In genomic region chr17:80485160-80485559, GRCm38 (mm10) we compare ENCODE assay signal across 31 mouse cellular contexts. TPM values are rescaled to one million over a fixed set of nuclear protein-coding genes. Genes with fewer than 3 reads are reported as not detected.
DNase-seq lines count a peak whose midpoint lies in the region; ATAC-seq and TF ChIP-seq lines count a peak whose summit lies in the region.
"Had no signal": no experiment of that assay in that cellular context is flagged by ENCODE, and none has a peak within 500 bp of the region (broad histone marks: within the 10 kb centered on the region; RNA-seq: fewer than 3 reads in every experiment).

No protein-coding gene starts in this region.

- no peak overlapping the region for H3K4me3 ChIP-seq in C2C12 (ENCODE audit: insufficient read depth, poor library complexity, severe bottlenecking)
- H3K4me3 ChIP-seq in liver, embryonic 11.5 days (ENCODE audit: low read depth, low read length): no peak overlapping the region
- H3K4me3 ChIP-seq in forebrain, postnatal 0 days (ENCODE audit: low read depth, low read length): no peak overlapping the region
- H3K4me3 ChIP-seq: embryonic facial prominence, embryonic 12.5 days; embryonic facial prominence, embryonic 15.5 days; erythroblast, embryonic 14.5 days; forebrain, embryonic 12.5 days; forebrain, embryonic 15.5 days; heart, embryonic 12.5 days; heart, embryonic 15.5 days; hindbrain, embryonic 10.5 days; hindbrain, embryonic 13.5 days; intestine, embryonic 15.5 days had no signal

- H3K79me3 ChIP-seq in C2C12 (ENCODE audit: low read depth): no peaks in the 10 kb centered on the region

- no peaks in the 10 kb centered on the region for H3K79me2 ChIP-seq in C2C12 (ENCODE audit: control insufficient read depth, insufficient read depth)

- no peak overlapping the region for H3K27ac ChIP-seq in liver, embryonic 11.5 days (ENCODE audit: low read depth, low read length)
- H3K27ac ChIP-seq in forebrain, postnatal 0 days (ENCODE audit: low read depth, low read length): no peak overlapping the region
- H3K27ac ChIP-seq: embryonic facial prominence, embryonic 12.5 days; embryonic facial prominence, embryonic 15.5 days; forebrain, embryonic 12.5 days; forebrain, embryonic 15.5 days; heart, embryonic 15.5 days; hindbrain, embryonic 10.5 days; hindbrain, embryonic 13.5 days; intestine, embryonic 15.5 days had no signal

- H3K9me3 ChIP-seq in liver, embryonic 11.5 days (ENCODE audit: control insufficient read depth, low read length): no peaks in the 10 kb centered on the region
- H3K9me3 ChIP-seq in forebrain, postnatal 0 days (ENCODE audit: low read length): no peaks in the 10 kb centered on the region
- H3K9me3 ChIP-seq: embryonic facial prominence, embryonic 12.5 days; embryonic facial prominence, embryonic 15.5 days; forebrain, embryonic 12.5 days; forebrain, embryonic 15.5 days; heart, embryonic 12.5 days; heart, embryonic 15.5 days; hindbrain, embryonic 10.5 days; hindbrain, embryonic 13.5 days; intestine, embryonic 15.5 days had no signal

- H3K36me3 ChIP-seq in C2C12 (ENCODE audit: control insufficient read depth, insufficient read depth): no peaks in the 10 kb centered on the region
- no peaks in the 10 kb centered on the region for H3K36me3 ChIP-seq in liver, embryonic 11.5 days (ENCODE audit: control insufficient read depth, insufficient read depth, low read length)
- H3K36me3 ChIP-seq in forebrain, postnatal 0 days (ENCODE audit: insufficient read depth): no peaks in the 10 kb centered on the region
- H3K36me3 ChIP-seq: embryonic facial prominence, embryonic 12.5 days; embryonic facial prominence, embryonic 15.5 days; forebrain, embryonic 12.5 days; forebrain, embryonic 15.5 days; heart, embryonic 12.5 days; heart, embryonic 15.5 days; hindbrain, embryonic 10.5 days; hindbrain, embryonic 13.5 days; intestine, embryonic 15.5 days had no signal

- H3K9ac ChIP-seq in liver, embryonic 11.5 days (ENCODE audit: low read depth, low read length): no peak overlapping the region
- no peak overlapping the region for H3K9ac ChIP-seq in forebrain, postnatal 0 days
- H3K9ac ChIP-seq: embryonic facial prominence, embryonic 12.5 days; embryonic facial prominence, embryonic 15.5 days; forebrain, embryonic 12.5 days; forebrain, embryonic 15.5 days; heart, embryonic 12.5 days; heart, embryonic 15.5 days; hindbrain, embryonic 13.5 days; intestine, embryonic 15.5 days had no signal

- DNase-seq in 3T3-L1 (ENCODE audit: low read depth, low spot score) (peak; percentile 59), MN1 (ENCODE audit: low spot score) (peak; percentile 51)
- no peak for DNase-seq in spleen, postnatal 14 days (ENCODE audit: low spot score in 2 of 2)
- DNase-seq in liver, embryonic 11.5 days (ENCODE audit: low spot score): no peak
- no peak for DNase-seq in forebrain, postnatal 0 days
- no peak for DNase-seq in thymus, adult 18-20 months
- DNase-seq: adrenal gland, adult 8-10 months; adrenal gland, postnatal 25 days; cerebellum, adult 11-12 months; cerebellum, adult 8-10 months; cerebellum, postnatal 10 days; cerebellum, postnatal 36 days; gastrocnemius, postnatal 10 days; gastrocnemius, postnatal 36 days; heart, postnatal 10 days; heart, postnatal 36 days; kidney, adult 11 months had no signal

- peak; percentile 29 for ATAC-seq in granulocyte monocyte progenitor cell, adult 5-6 weeks (replicated peaks; ENCODE audit: poor library complexity, severe bottlenecking)
- no peak for ATAC-seq in liver, embryonic 11.5 days (replicated peaks; ENCODE audit: low FRiP score)
- ATAC-seq in forebrain, postnatal 0 days: no peak
- ATAC-seq: activated CD4-positive, CD25-positive, alpha-beta regulatory T cell, adult 4 months; forebrain, embryonic 15.5 days; hindbrain, embryonic 16.5 days; intestine, embryonic 15.5 days had no signal

- peaks cover 6% of the 10 kb centered on the region for H3K4me1 ChIP-seq in liver, embryonic 11.5 days (replicated peaks; ENCODE audit: control insufficient read depth, insufficient read depth, low read length)
- H3K4me1 ChIP-seq in forebrain, postnatal 0 days (ENCODE audit: insufficient read depth): peaks cover 15% of the 10 kb centered on the region; the same call in 1 of the 2 replicates

- no peak for TF ChIP-seq CTCF in C2C12 (IDR thresholded peaks at IDR 0.05; ENCODE audit: control insufficient read depth, insufficient read depth, insufficient read length)
- no peak for TF ChIP-seq CTCF in forebrain, postnatal 0 days (IDR thresholded peaks at IDR 0.05; ENCODE audit: low read depth)

- H3K4me2 ChIP-seq in liver, embryonic 11.5 days: no peak overlapping the region
- H3K4me2 ChIP-seq in forebrain, postnatal 0 days (ENCODE audit: low read depth): no peak overlapping the region
- H3K4me2 ChIP-seq: embryonic facial prominence, embryonic 12.5 days; embryonic facial prominence, embryonic 15.5 days; forebrain, embryonic 12.5 days; forebrain, embryonic 15.5 days; heart, embryonic 12.5 days; heart, embryonic 15.5 days; hindbrain, embryonic 13.5 days; intestine, embryonic 15.5 days had no signal

- H3ac ChIP-seq in C2C12 (ENCODE audit: control insufficient read depth, insufficient read length, low read depth): no peak overlapping the region

- WGBS in liver, embryonic 11.5 days: 67% methylated on average over 5 of the region's 5 CpGs
- 93% methylated on average over 5 of the region's 5 CpGs for WGBS in forebrain, postnatal 0 days

- no peaks in the 10 kb centered on the region for H3K27me3 ChIP-seq in C2C12 (ENCODE audit: control insufficient read depth, insufficient read depth, insufficient read length)
- no peaks in the 10 kb centered on the region for H3K27me3 ChIP-seq in liver, embryonic 11.5 days (replicated peaks; ENCODE audit: control insufficient read depth, insufficient read depth, low read length)
- no peaks in the 10 kb centered on the region for H3K27me3 ChIP-seq in forebrain, postnatal 0 days (ENCODE audit: insufficient read depth, low read length)
- H3K27me3 ChIP-seq: embryonic facial prominence, embryonic 12.5 days; embryonic facial prominence, embryonic 15.5 days; forebrain, embryonic 12.5 days; forebrain, embryonic 15.5 days; heart, embryonic 12.5 days; heart, embryonic 15.5 days; hindbrain, embryonic 13.5 days; intestine, embryonic 15.5 days had no signal

TF ChIP-seq in C2C12, 6 proteins besides CTCF, POLR2A, EP300 and RAD21:
- TF ChIP-seq MYOG (IDR thresholded peaks at IDR 0.05; ENCODE audit: control insufficient read depth, extremely low read depth, insufficient read length) (no peak), USF1 (IDR thresholded peaks at IDR 0.05; ENCODE audit: low read depth) (no peak), CEBPB (IDR thresholded peaks at IDR 0.05; ENCODE audit: low read depth) (peak; percentile 56), FOSL1 (IDR thresholded peaks at IDR 0.05; ENCODE audit: insufficient read depth, low read length, poor library complexity, severe bottlenecking) (no peak), MAX (IDR thresholded peaks at IDR 0.05) (no peak), MYOD1 (IDR thresholded peaks at IDR 0.05; ENCODE audit: control insufficient read depth, insufficient read length, low read depth) (no peak)
TF ChIP-seq in C2C12: peak in this region for 1.

RNA-seq across cellular contexts. Expression of gene Sos1, which starts 4.9 kb away (rescaled TPM):
- 4.2 TPM for polyA plus RNA-seq in C2C12 (2012; fragmentation: generic; extraction: Trizol)
- 13.9 and 17.0 TPM in 2 replicates for total RNA-seq in granulocyte monocyte progenitor cell, adult 5-6 weeks (2014; fragmentation: Nextera tagmentation)
- total RNA-seq in granulocyte monocyte progenitor cell, adult 5-6 weeks (2017): 7.2 and 8.4 TPM in 2 replicates
- 4.5 and 4.7 TPM in 2 replicates for polyA plus RNA-seq in liver, embryonic 11.5 days (2014; fragmentation: Nextera tagmentation; extraction: Ambion mirVana)
- 20.9 and 29.3 TPM in 2 replicates for total RNA-seq in forebrain, postnatal 0 days (2014; rRNA removed)
- 3.3 and 5.2 TPM in 2 replicates for polyA plus RNA-seq in forebrain, postnatal 0 days (2015; fragmentation: Nextera tagmentation; extraction: Ambion mirVana)

Comparison
In these comparisons a context has a peak if more than half of its experiments do, and no peak if none do; other contexts are left out.
1. DNase-seq: peak in 3T3-L1 (single experiment) and MN1 (single experiment); none in spleen, postnatal 14 days (0 of 2), liver, embryonic 11.5 days (single experiment), forebrain, postnatal 0 days (single experiment) and thymus, adult 18-20 months (0 of 2).